Mouse (Mus musculus) stomach, embryonic 14.5 days (tissue): ENCODE measurements around the gene Sds. TPM values are rescaled to one million over a fixed set of nuclear protein-coding genes. Genes with fewer than 3 reads are reported as not detected.

Source experiments
- ATAC-seq: fragments of 200-750 bp; cut with Nextera tagmentation; 2 replicates; pipeline ENCODE4 v1.8.0; 2017; ENCODE audit warnings: low read depth, moderate TSS enrichment; ENCODE audit not compliant: insufficient number of reproducible peaks, insufficient read depth, low FRiP score
- H3K27ac ChIP-seq: fragments of 300-500 bp; sonication (generic); 2 replicates; pipeline ENCODE4 v1.5.1; 2014; ENCODE audit warnings: mild to moderate bottlenecking, low read length, moderate library complexity, mixed read lengths
- H3K27me3 ChIP-seq: fragments of 300-500 bp; sonication (generic); 2 replicates; pipeline ENCODE4 v1.6.1; 2014; ENCODE audit warnings: low read length, control low read depth, mixed read lengths; ENCODE audit not compliant: control insufficient read depth, insufficient read depth
- H3K36me3 ChIP-seq: fragments of 300-500 bp; sonication (generic); 2 replicates; pipeline ENCODE4 v1.6.1; 2014; ENCODE audit warnings: mild to moderate bottlenecking, control low read depth, low read length, moderate library complexity, mixed read lengths; ENCODE audit not compliant: control insufficient read depth, insufficient read depth
- H3K4me1 ChIP-seq: fragments of 300-500 bp; sonication (generic); 2 replicates; pipeline ENCODE4 v1.6.1; 2014; ENCODE audit warnings: low read length, control low read depth, mixed read lengths; ENCODE audit not compliant: control insufficient read depth, insufficient read depth
- H3K4me2 ChIP-seq: fragments of 300-500 bp; sonication (generic); replicated peaks from 2 replicates; pipeline ENCODE4 v1.6.1; 2014; ENCODE audit warnings: low read depth, low read length, control low read depth
- H3K4me3 ChIP-seq: fragments of 300-500 bp; sonication (generic); 2 replicates; pipeline ENCODE4 v1.5.1; 2014; ENCODE audit warnings: low read depth, low read length, control low read depth
- H3K9ac ChIP-seq: fragments of 300-500 bp; sonication (generic); replicated peaks from 2 replicates; pipeline ENCODE4 v1.6.1; 2014; ENCODE audit warnings: low read depth, mild to moderate bottlenecking, control low read depth, low read length, moderate library complexity, mixed read lengths
- H3K9me3 ChIP-seq: fragments of 300-500 bp; sonication (generic); 2 replicates; pipeline ENCODE4 v1.6.1; 2016; ENCODE audit warnings: low read depth, low read length, control low read depth; ENCODE audit not compliant: control insufficient read depth
- WGBS: fragments of 180-500 bp; shearing (Covaris S2); extraction: QIAGEN DNeasy Blood & Tissue Kit; methylation state at CpG from one replicate; pipeline ENCODE4 v1.1.7; 2014; 5-methylcytosine and 5-hydroxymethylcytosine counted together
- polyA plus RNA-seq: library from polyadenylated mRNA; unstranded; fragments of >200 nt; fragmentation: Nextera tagmentation; extraction: Ambion mirVana; gene quantifications from 2 replicates; pipeline ENCODE4 v1.2.1, GENCODE M21; 2014

The Sds gene
- polyA plus RNA-seq, 1 experiment from 2014 or later = not detected

DNA sequence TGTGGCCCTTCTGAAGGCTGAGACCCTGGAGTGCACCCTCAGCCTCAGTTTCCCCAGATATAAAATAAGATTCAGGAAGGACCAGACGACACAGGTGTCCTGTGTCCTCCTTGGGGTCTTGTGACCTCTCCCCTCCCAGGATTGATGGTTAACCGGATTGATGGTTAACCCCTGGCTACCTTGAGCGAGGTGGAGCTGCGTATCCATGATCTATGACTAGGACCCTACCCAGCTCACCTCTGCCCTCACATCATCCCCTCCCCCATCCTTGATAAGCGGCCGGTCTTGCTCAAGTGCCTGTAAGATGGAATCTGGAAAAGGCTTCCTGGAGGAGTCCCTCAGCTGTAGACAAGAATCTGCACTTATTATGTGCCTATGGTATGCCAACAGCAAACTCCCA lies 7.5 kb upstream of the Sds start:
- H3K4me1 ChIP-seq = no peaks in the 10 kb centered on the region
- no peaks in the 10 kb centered on the region for H3K9me3 ChIP-seq
- WGBS = 48% methylated on average over 6 of the region's 6 CpGs
- H3K9ac ChIP-seq = no peak overlapping the region
- no peaks in the 10 kb centered on the region for H3K27me3 ChIP-seq
- ATAC-seq = no peak
- H3K27ac ChIP-seq = no peak overlapping the region
- no peaks in the 10 kb centered on the region for H3K36me3 ChIP-seq
- no peak overlapping the region for H3K4me3 ChIP-seq
- no peak overlapping the region for H3K4me2 ChIP-seq

DNA sequence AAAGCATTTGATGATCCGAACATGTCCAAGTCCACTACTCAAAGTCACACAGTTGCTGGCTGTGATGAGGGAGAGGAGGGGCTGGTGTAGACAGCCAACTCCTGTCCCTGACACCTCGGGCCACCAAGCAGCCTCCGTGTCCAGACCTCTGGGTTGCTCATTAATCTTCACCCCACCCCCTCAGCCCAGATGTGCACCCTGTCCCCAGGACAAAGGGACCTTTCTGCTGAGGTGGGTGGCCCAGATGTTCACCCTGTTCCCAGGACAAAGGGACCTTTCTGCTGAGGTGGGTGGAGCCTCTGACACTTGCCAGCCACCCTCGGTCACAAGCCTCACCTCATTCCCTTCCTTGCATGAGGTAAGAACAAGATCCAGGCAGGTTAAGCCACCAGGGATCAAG lies 4.8 kb upstream of the Sds start:
- Histone ChIP-seq H3K27ac (no peak overlapping the region), H3K36me3 (no peaks in the 10 kb centered on the region), H3K4me3 (no peak overlapping the region), H3K27me3 (no peaks in the 10 kb centered on the region), H3K4me1 (no peaks in the 10 kb centered on the region), H3K9me3 (no peaks in the 10 kb centered on the region), H3K4me2 (no peak overlapping the region), H3K9ac (no peak overlapping the region)
- WGBS = 49% methylated on average over 4 of the region's 4 CpGs
- no peak for ATAC-seq

DNA sequence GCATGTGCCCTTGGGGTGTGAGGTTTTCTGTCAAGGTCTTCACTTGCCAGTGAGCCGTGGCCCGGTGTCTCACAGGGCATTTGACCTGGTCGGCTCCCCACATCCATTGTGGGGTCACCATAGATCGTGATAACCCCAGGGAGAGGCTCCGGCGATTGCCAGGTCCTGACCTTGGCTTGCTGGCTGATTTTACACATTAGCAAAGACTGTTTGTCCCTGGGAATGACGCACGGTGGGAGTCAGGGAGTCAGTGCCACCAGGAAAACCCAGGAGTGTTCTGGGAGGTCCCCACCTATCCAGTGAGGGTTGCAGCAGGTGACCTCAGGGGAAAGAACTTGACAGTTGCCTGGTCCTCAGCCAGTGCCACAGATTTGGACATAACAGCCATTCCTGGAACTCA lies 3.6 kb upstream of the Sds start, which contains the start of gene Sdsl:
Sdsl (minus strand) TSS at position 41 of the 400 bp plus-strand sequence.
- Histone ChIP-seq H3K4me2 (no peak within 1 kb of the TSS), H3K9ac (no peak within 1 kb of the TSS), H3K27me3 (no peaks in the 10 kb centered on the region), H3K4me3 (no peak within 1 kb of the TSS), H3K9me3 (no peaks in the 10 kb centered on the region), H3K4me1 (no peaks in the 10 kb centered on the region), H3K27ac (no peak within 1 kb of the TSS), H3K36me3 (no peaks in the 10 kb centered on the region)
- WGBS = 69% methylated on average over 8 of the region's 8 CpGs
- ATAC-seq = no peak

DNA sequence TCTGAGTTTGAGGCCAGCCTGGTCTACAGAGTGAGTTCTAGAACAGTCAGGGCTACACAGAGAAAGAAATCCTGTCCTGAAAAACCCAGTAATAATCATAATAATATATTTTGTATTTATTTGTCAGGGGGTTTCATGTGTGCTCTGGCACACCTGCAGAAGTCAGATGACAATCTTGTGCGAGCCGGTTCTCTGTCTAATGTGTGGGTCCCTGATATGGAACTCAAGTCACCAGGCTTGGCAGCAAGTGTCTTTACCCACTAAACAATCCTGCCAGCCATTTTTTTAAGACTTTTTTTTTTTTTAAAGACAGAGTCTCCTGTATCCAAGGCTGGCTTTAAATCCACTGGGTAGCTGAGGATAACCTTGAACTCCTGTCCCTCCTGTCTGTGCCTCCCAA lies 3.0 kb upstream of the Sds start:
- Histone ChIP-seq H3K27me3 (no peaks in the 10 kb centered on the region), H3K27ac (no peak overlapping the region), H3K9me3 (no peaks in the 10 kb centered on the region), H3K36me3 (no peaks in the 10 kb centered on the region), H3K4me1 (no peaks in the 10 kb centered on the region), H3K4me2 (no peak overlapping the region), H3K4me3 (no peak overlapping the region), H3K9ac (no peak overlapping the region)
- ATAC-seq = no peak
- 95% methylated on average over 2 of the region's 2 CpGs for WGBS

DNA sequence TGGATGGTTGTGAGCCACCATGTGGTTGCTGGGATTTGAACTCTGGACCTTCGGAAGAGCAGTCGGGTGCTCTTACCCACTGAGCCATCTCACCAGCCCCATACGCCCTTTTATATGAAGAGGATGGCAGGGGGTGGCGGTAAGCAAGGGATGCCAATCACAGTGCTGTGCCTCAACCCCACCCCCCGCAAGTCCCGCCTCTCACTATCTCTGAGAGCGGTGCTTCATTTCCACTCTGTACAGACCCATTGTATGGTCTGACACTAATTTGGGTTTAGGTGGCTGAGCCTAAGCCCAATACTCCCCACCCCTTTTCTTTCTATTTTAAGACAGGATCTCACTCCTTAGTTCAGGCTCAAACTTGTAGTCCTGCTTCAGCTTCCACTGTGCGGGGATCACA lies 465 bp upstream of the Sds start:
- 60% methylated on average over 8 of the region's 8 CpGs for WGBS
- Histone ChIP-seq H3K36me3 (no peaks in the 10 kb centered on the region), H3K27ac (no peak overlapping the region), H3K4me2 (no peak overlapping the region), H3K4me1 (no peaks in the 10 kb centered on the region), H3K9me3 (no peaks in the 10 kb centered on the region), H3K9ac (no peak overlapping the region), H3K27me3 (no peaks in the 10 kb centered on the region), H3K4me3 (no peak overlapping the region)
- no peak for ATAC-seq

DNA sequence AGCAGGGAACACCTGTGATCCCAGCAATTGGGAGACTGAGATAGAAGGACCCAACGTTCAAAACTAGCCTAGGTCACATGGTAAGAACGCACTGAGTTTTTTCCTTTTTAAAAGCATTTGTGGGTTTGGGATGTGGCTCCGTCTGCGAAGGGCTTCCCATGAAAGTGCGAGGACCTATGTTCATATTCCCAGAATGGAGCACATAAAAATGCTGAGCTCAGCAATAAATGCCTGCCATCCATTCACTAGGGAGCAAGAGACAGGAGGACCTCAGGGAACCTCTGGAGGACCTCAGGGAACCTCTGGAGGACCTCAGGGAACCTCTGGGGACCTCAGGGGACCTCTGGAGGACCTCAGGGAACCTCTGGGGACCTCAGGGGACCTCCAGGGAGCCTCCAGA lies 1.7 kb downstream of the Sds start:
- no peaks in the 10 kb centered on the region for H3K9me3 ChIP-seq
- ATAC-seq = no peak
- no peak overlapping the region for H3K27ac ChIP-seq
- 87% methylated on average over 5 of the region's 5 CpGs for WGBS
- no peak overlapping the region for H3K9ac ChIP-seq
- no peaks in the 10 kb centered on the region for H3K27me3 ChIP-seq
- H3K4me2 ChIP-seq = no peak overlapping the region
- H3K4me1 ChIP-seq = no peaks in the 10 kb centered on the region
- no peaks in the 10 kb centered on the region for H3K36me3 ChIP-seq
- no peak overlapping the region for H3K4me3 ChIP-seq

DNA sequence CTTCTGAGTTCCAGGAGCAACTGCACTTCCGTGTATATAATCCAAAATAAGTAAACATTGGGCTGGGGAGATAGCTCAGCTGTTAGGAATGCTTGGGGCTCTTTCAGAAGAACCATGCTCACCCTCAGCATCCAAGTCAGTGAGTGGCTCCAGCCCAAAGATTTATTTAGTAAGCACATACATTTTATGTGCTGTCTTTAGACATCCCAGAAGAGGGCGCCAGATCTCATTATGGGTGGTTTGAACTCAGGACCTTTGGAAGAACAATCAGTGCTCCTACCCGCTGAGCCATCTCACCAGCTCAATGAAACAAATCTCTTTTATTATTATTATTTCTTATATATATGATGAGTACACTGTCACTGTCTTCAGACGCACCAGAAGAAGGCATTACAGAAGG lies 3.2 kb downstream of the Sds start:
- Histone ChIP-seq H3K4me3 (no peak overlapping the region), H3K27ac (no peak overlapping the region), H3K9me3 (no peaks in the 10 kb centered on the region), H3K4me1 (no peaks in the 10 kb centered on the region), H3K4me2 (no peak overlapping the region), H3K27me3 (no peaks in the 10 kb centered on the region), H3K9ac (no peak overlapping the region), H3K36me3 (no peaks in the 10 kb centered on the region)
- WGBS = 51% methylated on average over 4 of the region's 4 CpGs
- ATAC-seq = no peak

DNA sequence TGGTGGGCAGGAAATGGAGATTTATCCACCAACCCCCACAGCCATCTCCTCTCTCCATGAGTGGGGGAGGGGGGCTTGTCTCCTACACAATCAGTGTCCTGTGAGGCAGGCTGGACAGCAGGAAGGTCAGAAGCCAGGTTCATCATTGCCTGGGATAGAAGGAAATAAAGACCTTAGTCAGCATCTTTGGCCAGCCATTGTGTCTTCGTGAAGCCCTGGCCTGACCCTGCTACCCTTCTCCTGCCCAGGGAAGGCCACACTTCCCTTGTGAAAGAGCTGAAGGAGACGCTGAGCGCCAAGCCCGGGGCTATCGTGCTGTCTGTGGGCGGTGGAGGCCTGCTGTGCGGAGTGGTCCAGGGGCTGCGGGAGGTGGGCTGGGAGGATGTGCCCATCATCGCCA lies 4.9 kb downstream of the Sds start:
- ATAC-seq = no peak
- no peaks in the 10 kb centered on the region for H3K9me3 ChIP-seq
- H3K36me3 ChIP-seq = peaks cover 11% of the 10 kb centered on the region
- no peak overlapping the region for H3K27ac ChIP-seq
- H3K4me2 ChIP-seq = no peak overlapping the region
- no peaks in the 10 kb centered on the region for H3K27me3 ChIP-seq
- H3K9ac ChIP-seq = no peak overlapping the region
- WGBS = 70% methylated on average over 9 of the region's 9 CpGs
- no peaks in the 10 kb centered on the region for H3K4me1 ChIP-seq
- no peak overlapping the region for H3K4me3 ChIP-seq

DNA sequence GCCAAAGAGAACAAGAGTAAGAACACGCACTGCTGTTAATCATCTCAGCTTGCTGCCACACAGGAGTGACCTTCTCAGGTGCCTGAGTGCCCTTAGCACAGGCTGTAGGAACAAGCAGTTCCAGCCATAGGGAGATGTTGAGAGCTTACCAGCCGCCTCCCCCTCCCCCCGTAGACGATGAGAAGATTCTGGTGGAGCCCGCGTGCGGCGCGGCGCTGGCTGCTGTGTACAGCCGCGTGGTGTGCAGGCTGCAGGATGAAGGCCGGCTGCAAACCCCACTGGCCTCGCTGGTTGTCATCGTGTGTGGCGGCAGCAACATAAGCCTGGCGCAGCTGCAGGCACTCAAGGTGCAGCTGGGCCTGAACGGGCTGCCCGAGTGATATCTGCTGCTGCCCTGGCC lies 7.1 kb downstream of the Sds start:
- no peak for ATAC-seq

More for the DNA sequence above, 7.1 kb downstream of the Sds start:
- Histone ChIP-seq H3K9ac (no peak overlapping the region), H3K4me2 (no peak overlapping the region), H3K27ac (no peak overlapping the region), H3K4me1 (no peaks in the 10 kb centered on the region), H3K9me3 (no peaks in the 10 kb centered on the region), H3K27me3 (no peaks in the 10 kb centered on the region), H3K4me3 (no peak overlapping the region), H3K36me3 (peaks cover 11% of the 10 kb centered on the region)
- WGBS = 76% methylated on average over 19 of the region's 19 CpGs
